Mouse (Mus musculus): ENCODE results near the gene Amdhd2.
A peak's percentile ranks its signal among the peaks of the same experiment; 100 is the strongest.

Amdhd2 gene

GRCm38 (mm10) chr17:24163176-24163962, at the start of gene Amdhd2:
Gene Amdhd2 (minus strand): TSS chr17:24163766.
- DNase-seq (ENCODE audit: low spot score): peak; percentile 98

- no peak for DNase-seq (ENCODE audit: low spot score)
Observed at GRCm38 (mm10) chr17:24213186-24213585, 49.6 kb upstream of the Amdhd2 start.

GRCm38 (mm10) chr17:24212441-24213018, 49.0 kb upstream of the Amdhd2 start:
- DNase-seq (ENCODE audit: low spot score): no peak

- peak; percentile 77 for DNase-seq (ENCODE audit: low spot score)
Observed at GRCm38 (mm10) chr17:24211631-24212440, 48.3 kb upstream of the Amdhd2 start.

DNA sequence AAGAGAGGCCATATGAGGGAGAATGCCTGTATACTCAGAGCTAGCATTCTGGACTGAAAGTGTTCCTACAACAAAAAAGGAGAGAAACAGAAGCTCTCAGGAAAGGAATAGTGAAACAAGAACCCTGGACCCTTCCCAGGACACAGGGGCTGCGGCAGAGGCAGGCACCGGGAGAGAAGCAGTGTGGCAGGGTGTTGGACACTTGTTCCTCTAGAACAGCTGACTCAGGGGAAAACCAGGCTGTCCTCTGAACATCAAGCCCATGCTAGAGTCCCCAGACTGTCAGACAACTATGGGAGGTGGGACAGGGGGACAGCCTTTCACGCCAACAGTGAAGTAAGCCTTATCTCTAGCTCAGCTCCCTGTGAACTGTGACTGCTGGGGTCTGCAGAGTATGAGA, 47.0 kb upstream of the Amdhd2 start:
- DNase-seq (ENCODE audit: low spot score): no peak

GRCm38 (mm10) chr17:24209916-24210240, 46.3 kb upstream of the Amdhd2 start:
- DNase-seq (ENCODE audit: low spot score): no peak

DNA sequence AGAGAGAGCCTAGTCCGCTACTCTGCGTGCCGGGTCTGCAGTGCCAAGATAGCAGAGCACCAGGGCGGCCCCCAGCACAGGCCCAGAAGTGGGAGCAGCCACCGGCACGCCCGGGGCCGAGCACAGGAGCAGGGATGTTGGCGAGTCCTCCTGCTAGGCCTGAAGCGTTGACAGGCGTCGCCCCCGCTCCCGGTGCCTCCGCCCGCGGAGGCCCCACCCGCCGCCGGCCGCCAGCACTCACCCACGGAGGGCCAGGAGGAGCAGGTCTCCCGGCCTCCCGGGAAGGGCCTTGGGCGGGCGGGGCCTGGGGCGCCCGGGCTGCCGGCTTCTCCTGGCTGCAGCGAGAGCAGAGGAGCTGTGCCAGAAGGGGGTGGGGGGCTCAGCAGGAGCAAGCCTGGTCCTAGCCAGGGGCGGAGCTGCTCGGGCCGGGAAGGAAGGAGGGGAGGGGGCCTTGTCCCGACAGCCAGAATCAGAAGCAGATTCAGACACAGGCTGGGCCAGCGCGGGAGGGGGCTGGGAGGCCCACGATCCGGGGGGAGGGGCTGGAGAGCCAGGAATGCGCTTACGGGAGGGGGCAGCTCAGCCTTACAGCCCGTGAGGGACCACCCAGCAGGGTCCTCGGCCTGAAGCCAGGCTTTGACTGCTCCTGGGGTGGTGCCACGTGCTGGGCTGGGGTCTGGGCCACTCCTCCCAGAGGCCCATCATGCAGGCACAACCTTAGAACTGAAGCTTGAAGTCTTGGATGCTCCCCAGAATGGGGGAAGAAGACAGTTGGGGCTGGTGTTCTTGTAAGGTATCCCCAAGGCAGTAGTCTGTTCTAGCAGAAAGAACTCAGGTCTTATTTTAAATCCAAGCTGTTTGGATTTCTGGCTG, 45.7 kb upstream of the Amdhd2 start, which contains the start of gene Ntn3:
Gene Ntn3, minus strand, starts transcription at position 489 of the 873 bp plus-strand sequence.
- DNase-seq (ENCODE audit: low spot score): peak; percentile 68

GRCm38 (mm10) chr17:24208641-24209042, 45.1 kb upstream of the Amdhd2 start:
- peak; percentile 51 for DNase-seq (ENCODE audit: low spot score)

- no peak for DNase-seq (ENCODE audit: low spot score)
Observed at GRCm38 (mm10) chr17:24207768-24208640, 44.4 kb upstream of the Amdhd2 start.

- peak; percentile 73 for DNase-seq (ENCODE audit: low spot score)
Observed at GRCm38 (mm10) chr17:24206451-24207351, 43.1 kb upstream of the Amdhd2 start.

GRCm38 (mm10) chr17:24205908-24206361, 42.4 kb upstream of the Amdhd2 start:
- DNase-seq (ENCODE audit: low spot score): no peak

- peak; percentile 95 for DNase-seq (ENCODE audit: low spot score)
Observed at GRCm38 (mm10) chr17:24205284-24205888, 41.8 kb upstream of the Amdhd2 start, which contains the start of gene Tbc1d24. Gene Tbc1d24 (minus strand): TSS chr17:24205562.

DNA sequence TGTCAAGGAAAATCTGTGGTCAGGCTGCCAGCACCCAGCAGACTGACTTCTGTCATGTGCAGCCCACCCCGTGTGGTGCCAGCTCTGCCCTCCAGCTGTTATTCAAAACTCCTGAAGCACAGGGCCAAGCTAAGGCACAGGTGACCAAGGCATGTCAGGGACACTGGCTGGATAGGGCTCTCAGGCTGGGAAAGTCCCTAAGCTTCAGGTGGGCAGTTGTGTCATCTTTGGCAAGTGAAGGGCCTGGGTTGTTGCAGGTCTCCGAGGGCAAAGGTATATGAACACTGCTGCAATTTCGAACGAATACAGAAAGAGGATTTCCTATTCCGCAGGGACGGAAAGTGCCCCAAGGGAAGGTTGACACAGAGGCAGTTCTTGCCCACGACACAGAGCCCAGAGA, 41.3 kb upstream of the Amdhd2 start:
- DNase-seq (ENCODE audit: low spot score): no peak

GRCm38 (mm10) chr17:24203611-24204534, 40.3 kb upstream of the Amdhd2 start:
- no peak for DNase-seq (ENCODE audit: low spot score)

GRCm38 (mm10) chr17:24203068-24203467, 39.5 kb upstream of the Amdhd2 start:
- no peak for DNase-seq (ENCODE audit: low spot score)

GRCm38 (mm10) chr17:24201092-24201491, 37.5 kb upstream of the Amdhd2 start:
- no peak for DNase-seq (ENCODE audit: low spot score)

DNA sequence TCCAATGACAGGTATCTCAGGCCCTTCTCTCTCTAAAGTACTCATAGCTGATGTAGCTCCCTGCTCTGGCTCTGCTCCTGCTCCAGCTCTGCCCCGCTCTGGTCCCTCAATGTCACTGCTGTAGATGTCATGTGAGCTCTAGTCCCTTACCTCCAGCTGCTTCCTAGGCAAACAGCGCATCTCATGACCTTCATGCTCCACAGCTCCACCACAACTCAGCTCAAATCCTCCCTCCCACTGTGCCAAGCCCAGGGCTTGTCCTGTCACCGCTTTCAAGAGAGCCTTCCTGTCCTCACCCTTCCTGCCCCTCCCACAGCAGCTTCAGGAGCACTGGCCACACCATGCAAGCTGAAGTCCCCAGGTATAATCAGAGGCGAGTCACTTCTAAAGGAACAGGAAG, 36.2 kb upstream of the Amdhd2 start:
- DNase-seq (ENCODE audit: low spot score): no peak

GRCm38 (mm10) chr17:24199252-24199651, 35.7 kb upstream of the Amdhd2 start:
- DNase-seq (ENCODE audit: low spot score): no peak
